Mouse (Mus musculus): Measurements from ENCODE around the gene Slc11a2. TPM values are rescaled to one million over a fixed set of nuclear protein-coding genes. Genes with fewer than 3 reads are reported as not detected.

Slc11a2 gene
- 37.1 and 40.0 TPM in 2 replicates for polyA plus RNA-seq (2015; fragmentation: Nextera tagmentation; extraction: Ambion mirVana)

DNA sequence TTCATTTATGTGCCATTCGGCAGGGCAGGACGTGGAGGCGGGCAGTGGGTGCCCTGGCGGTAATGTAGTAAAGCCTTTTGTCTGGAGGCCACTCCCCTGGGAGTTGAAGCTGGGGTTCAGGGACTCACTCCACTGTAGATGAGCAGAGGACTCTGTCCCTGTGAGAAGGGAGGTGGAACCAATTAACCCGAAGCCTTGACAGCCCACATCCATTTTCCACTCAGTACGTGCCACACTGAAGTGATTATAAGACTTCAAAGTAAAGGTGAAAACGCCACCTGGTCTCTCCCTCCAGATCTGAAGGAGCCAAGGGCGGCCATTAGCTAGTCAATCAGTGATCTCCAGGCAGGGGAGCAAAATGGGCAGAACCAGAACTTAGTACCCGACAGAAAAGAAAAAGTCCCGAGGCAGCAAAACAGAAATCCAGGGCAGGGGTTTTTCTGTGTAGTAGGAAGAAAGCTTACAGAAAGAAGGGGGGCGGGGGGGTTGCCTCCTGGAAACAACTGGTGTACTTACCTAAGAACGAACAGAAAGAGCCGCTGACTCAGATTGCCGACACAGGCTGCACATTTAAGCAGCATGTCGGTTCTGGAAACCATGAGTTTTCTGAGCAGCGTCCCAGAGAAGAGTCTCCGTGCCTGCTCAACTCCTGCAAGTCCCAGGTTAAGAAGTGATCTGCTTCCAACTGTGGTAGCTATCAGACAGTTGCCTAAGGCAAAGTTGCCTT is at the start of gene Slc11a2:
Gene Slc11a2, minus strand, starts transcription at position 677 of the 727 bp plus-strand sequence.
- H3K27me3 ChIP-seq (ENCODE audit: control insufficient read depth, insufficient read depth, low read depth, low read length), result peaks cover 16% of the 10 kb centered on the region
- no peak within 1 kb of the TSS for H3K27ac ChIP-seq (ENCODE audit: low read length)
- H3K4me2 ChIP-seq (ENCODE audit: low read depth, low read length), result peak within 1 kb of the TSS; percentile 99
- ATAC-seq (ENCODE audit: low read depth), result no peak
- no peaks in the 10 kb centered on the region for H3K36me3 ChIP-seq (ENCODE audit: control insufficient read depth, insufficient read depth)
- peak within 1 kb of the TSS; percentile 84 for H3K4me3 ChIP-seq (ENCODE audit: low read depth, low read length)
- H3K9ac ChIP-seq (ENCODE audit: low read depth, low read length), result peak within 1 kb of the TSS; percentile 69
- no peaks in the 10 kb centered on the region for H3K9me3 ChIP-seq (replicated peaks; ENCODE audit: control insufficient read depth, low read length)
- H3K4me1 ChIP-seq (ENCODE audit: control insufficient read depth, low read depth, low read length), result peaks cover 34% of the 10 kb centered on the region
- WGBS (ENCODE audit: insufficient replicate concordance), result 25% methylated on average over 17 of the region's 17 CpGs

DNA sequence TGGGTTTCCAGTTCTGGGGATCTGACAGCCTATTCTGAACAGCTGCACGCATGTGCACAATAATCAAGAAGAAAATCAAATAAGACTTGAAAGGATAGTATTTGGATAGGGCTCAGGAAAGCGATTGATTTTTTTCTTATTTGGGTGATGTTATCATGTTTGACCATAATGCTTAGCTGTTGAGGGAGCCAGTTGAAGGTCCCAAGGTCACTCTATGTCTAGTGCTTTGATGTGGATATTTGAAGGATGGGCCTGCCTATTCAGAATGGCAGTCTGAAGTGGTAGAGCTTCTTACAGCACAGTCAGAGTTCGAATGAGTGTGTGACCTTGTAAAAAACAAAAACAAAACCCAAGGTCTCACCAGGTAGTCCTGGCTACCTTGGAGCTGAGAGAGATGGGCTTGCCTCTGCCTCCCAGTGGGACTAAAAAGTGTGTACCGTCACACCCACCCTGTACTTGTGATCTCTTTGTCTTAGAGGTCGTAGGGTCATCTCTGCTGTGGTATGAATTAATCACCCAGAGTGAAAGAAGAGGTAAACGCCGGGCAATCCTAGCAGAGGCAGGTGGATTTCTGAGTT is 49.1 kb upstream of the Slc11a2 start:
- H3K9ac ChIP-seq (ENCODE audit: low read depth, low read length), result no peak overlapping the region
- H3K27me3 ChIP-seq (ENCODE audit: control insufficient read depth, insufficient read depth, low read depth, low read length), result no peaks in the 10 kb centered on the region
- no peak overlapping the region for H3K4me2 ChIP-seq (ENCODE audit: low read depth, low read length)
- peaks cover 10% of the 10 kb centered on the region; the same call in 1 of the 2 replicates for H3K36me3 ChIP-seq (ENCODE audit: control insufficient read depth, insufficient read depth)
- H3K9me3 ChIP-seq (replicated peaks; ENCODE audit: control insufficient read depth, low read length), result no peaks in the 10 kb centered on the region
- ATAC-seq (ENCODE audit: low read depth), result peak; percentile 25; the same call in 1 of the 2 replicates
- H3K27ac ChIP-seq (ENCODE audit: low read length), result no peak overlapping the region
- H3K4me3 ChIP-seq (ENCODE audit: low read depth, low read length), result no peak overlapping the region
- WGBS (ENCODE audit: insufficient replicate concordance), result 61% methylated on average over 7 of the region's 7 CpGs
- H3K4me1 ChIP-seq (ENCODE audit: control insufficient read depth, low read depth, low read length), result peaks cover 13% of the 10 kb centered on the region

DNA sequence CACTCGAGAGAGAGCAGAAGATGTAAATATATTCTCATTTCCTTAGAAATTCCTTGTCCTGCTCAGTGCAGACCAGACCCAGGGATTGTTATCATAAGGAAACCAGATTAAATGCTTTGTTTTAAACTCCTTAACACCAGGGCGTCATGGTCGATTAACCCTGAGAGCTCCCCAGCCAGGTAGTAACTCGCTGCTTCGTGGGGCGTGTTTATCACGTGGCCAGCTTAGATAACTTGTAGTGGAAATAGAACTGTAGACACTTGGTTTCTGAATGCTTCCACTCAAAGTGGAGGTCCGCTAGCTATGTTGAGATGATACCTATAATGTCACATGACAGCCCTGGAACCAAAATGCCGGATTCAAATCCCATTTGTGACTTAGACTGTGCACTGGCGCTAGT is 45.2 kb upstream of the Slc11a2 start:
- H3K9ac ChIP-seq (ENCODE audit: low read depth, low read length), result no peak overlapping the region
- H3K9me3 ChIP-seq (replicated peaks; ENCODE audit: control insufficient read depth, low read length), result no peaks in the 10 kb centered on the region
- no peaks in the 10 kb centered on the region for H3K27me3 ChIP-seq (ENCODE audit: control insufficient read depth, insufficient read depth, low read depth, low read length)
- H3K4me3 ChIP-seq (ENCODE audit: low read depth, low read length), result peak overlapping the region; percentile 88; the same call in 1 of the 2 replicates
- ATAC-seq (ENCODE audit: low read depth), result no peak
- peak overlapping the region; percentile 92 for H3K4me2 ChIP-seq (ENCODE audit: low read depth, low read length)
- no peak overlapping the region for H3K27ac ChIP-seq (ENCODE audit: low read length)
- peaks cover 22% of the 10 kb centered on the region for H3K4me1 ChIP-seq (ENCODE audit: control insufficient read depth, low read depth, low read length)
- 38% methylated on average over 10 of the region's 10 CpGs for WGBS (ENCODE audit: insufficient replicate concordance)
- H3K36me3 ChIP-seq (ENCODE audit: control insufficient read depth, insufficient read depth), result peaks cover 7% of the 10 kb centered on the region; the same call in 1 of the 2 replicates

DNA sequence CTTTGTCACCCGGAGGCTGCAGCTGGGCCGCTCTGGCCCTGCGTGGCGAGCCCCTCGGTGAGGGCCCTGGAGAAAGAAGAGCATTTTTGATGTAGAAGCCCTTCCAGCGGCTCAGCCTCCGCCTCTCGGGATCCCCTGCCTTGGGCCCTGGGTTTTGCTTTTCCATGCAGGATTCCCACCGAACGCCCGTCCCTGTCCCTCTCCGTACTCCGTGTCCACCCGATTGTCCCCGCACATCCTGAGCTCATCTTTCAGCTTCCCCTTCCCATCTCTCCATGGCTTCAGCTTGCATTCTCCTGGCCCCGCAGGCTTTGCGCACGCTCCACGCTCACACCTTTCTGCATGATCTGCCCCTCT is 44.3 kb upstream of the Slc11a2 start:
- H3K27me3 ChIP-seq (ENCODE audit: control insufficient read depth, insufficient read depth, low read depth, low read length), result no peaks in the 10 kb centered on the region
- peak overlapping the region; percentile 87 for H3K9ac ChIP-seq (ENCODE audit: low read depth, low read length)
- H3K9me3 ChIP-seq (replicated peaks; ENCODE audit: control insufficient read depth, low read length), result no peaks in the 10 kb centered on the region
- peaks cover 7% of the 10 kb centered on the region; the same call in 1 of the 2 replicates for H3K36me3 ChIP-seq (ENCODE audit: control insufficient read depth, insufficient read depth)
- peaks cover 22% of the 10 kb centered on the region for H3K4me1 ChIP-seq (ENCODE audit: control insufficient read depth, low read depth, low read length)
- H3K4me3 ChIP-seq (ENCODE audit: low read depth, low read length), result peak overlapping the region; percentile 88
- H3K27ac ChIP-seq (ENCODE audit: low read length), result peak overlapping the region; percentile 87
- H3K4me2 ChIP-seq (ENCODE audit: low read depth, low read length), result peak overlapping the region; percentile 92
- no peak for ATAC-seq (ENCODE audit: low read depth)
- 1% methylated on average over 19 of the region's 19 CpGs for WGBS (ENCODE audit: insufficient replicate concordance)

DNA sequence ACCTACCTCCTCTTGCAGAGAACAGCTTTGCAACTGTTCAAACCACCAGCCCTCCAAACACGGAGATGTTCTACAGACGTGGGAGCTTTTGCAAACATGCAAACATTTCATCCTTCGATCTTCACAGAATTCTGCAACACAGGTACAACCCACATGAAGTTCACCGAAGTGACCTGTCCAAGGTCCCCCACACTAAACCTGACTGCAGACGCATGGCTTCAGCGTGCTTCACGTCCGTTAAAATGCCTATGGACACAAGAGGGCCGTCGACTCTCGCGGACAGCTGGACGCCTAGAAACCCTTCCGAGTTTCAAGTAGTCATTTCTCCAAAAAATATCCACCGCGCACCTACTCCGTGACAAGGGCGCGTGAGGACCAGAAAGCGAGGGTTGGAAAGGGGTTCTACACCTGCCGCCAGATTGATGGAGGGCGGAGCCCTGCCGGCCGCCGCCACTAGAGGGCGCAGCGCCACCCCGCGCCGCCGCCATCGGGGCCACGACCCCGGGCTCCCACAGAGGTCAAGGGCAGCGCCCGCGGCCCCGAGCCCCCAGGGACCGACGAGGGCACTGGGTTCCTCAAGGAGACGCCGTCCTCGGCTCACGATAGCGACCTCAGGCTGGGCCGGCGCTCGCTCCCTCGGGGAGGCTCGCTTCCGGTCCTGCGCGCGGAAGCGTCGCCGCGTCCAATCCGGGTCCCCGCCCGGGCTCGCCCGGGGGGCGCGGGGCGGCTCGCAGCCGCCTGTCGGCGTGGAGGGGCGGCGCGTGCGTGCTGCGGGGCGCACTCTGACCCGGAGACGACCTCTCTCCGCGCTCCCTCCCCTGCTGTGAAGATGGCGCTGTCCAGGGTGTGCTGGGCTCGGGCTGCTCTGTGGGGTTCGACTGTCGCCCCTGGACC is 43.7 kb upstream of the Slc11a2 start, which contains the start of gene Letmd1:
Gene Letmd1, plus strand, starts transcription at position 729 of the 894 bp plus-strand sequence.
- Histone ChIP-seq H3K9ac (ENCODE audit: low read depth, low read length) (peak within 1 kb of the TSS; percentile 87), H3K36me3 (ENCODE audit: control insufficient read depth, insufficient read depth) (peaks cover 7% of the 10 kb centered on the region; the same call in 1 of the 2 replicates), H3K4me1 (ENCODE audit: control insufficient read depth, low read depth, low read length) (peaks cover 22% of the 10 kb centered on the region), H3K4me3 (ENCODE audit: low read depth, low read length) (peak within 1 kb of the TSS; percentile 88), H3K27me3 (ENCODE audit: control insufficient read depth, insufficient read depth, low read depth, low read length) (no peaks in the 10 kb centered on the region), H3K27ac (ENCODE audit: low read length) (peak within 1 kb of the TSS; percentile 87), H3K4me2 (ENCODE audit: low read depth, low read length) (peak within 1 kb of the TSS; percentile 92), H3K9me3 (replicated peaks; ENCODE audit: control insufficient read depth, low read length) (no peaks in the 10 kb centered on the region)
- WGBS (ENCODE audit: insufficient replicate concordance), result 2% methylated on average over 79 of the region's 84 CpGs
- ATAC-seq (ENCODE audit: low read depth), result peak; percentile 86

DNA sequence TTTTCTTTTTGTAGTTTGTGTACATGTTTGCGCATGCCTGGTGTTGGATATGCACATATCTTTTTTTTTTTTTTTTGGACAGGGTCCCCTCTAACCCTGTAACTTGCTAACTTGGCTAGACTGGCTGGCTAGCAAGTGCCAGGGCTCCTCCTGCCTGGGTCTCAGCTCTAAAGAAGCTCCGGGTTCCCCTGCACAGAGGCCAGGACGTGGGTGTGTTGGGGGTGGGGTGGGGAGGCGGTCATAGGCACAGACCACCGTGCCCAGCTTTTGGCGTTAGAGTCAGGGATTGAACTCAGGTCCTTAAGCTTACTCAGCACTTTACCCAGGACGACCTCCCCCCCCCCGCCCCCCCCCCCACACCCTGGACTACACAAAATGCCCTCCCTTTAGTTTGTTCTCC is 42.9 kb upstream of the Slc11a2 start:
- ATAC-seq (ENCODE audit: low read depth), result no peak
- Histone ChIP-seq H3K4me2 (ENCODE audit: low read depth, low read length) (peak overlapping the region; percentile 92; the same call in 1 of the 2 replicates), H3K4me1 (ENCODE audit: control insufficient read depth, low read depth, low read length) (peaks cover 22% of the 10 kb centered on the region), H3K36me3 (ENCODE audit: control insufficient read depth, insufficient read depth) (peaks cover 7% of the 10 kb centered on the region; the same call in 1 of the 2 replicates), H3K9me3 (replicated peaks; ENCODE audit: control insufficient read depth, low read length) (no peaks in the 10 kb centered on the region), H3K27me3 (ENCODE audit: control insufficient read depth, insufficient read depth, low read depth, low read length) (no peaks in the 10 kb centered on the region), H3K27ac (ENCODE audit: low read length) (no peak overlapping the region; the same call in 1 of the 2 replicates), H3K9ac (ENCODE audit: low read depth, low read length) (no peak overlapping the region), H3K4me3 (ENCODE audit: low read depth, low read length) (peak overlapping the region; percentile 88)
- 30% methylated on average over 7 of the region's 8 CpGs for WGBS (ENCODE audit: insufficient replicate concordance)

DNA sequence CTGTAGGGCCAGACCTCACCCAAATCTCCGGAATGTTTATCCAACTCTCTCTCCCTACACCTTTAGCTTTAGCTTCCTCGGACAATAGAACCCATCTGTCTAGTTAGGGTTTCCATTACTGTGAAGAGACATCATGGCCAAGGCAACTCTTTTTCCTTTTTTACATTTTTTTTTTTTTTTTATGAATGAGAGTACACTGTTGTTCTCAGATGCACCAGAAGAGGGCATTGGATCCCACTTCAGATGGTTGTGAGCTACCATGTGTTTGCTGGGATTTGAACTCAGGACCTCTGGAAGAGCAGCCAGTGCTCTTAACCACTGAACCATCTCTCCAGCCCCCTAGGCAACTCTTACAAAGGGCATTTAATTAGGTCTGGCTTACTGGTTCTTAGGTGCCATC is 40.6 kb upstream of the Slc11a2 start:
- Histone ChIP-seq H3K4me2 (ENCODE audit: low read depth, low read length) (no peak overlapping the region), H3K9me3 (replicated peaks; ENCODE audit: control insufficient read depth, low read length) (no peaks in the 10 kb centered on the region), H3K4me1 (ENCODE audit: control insufficient read depth, low read depth, low read length) (peaks cover 33% of the 10 kb centered on the region), H3K27me3 (ENCODE audit: control insufficient read depth, insufficient read depth, low read depth, low read length) (no peaks in the 10 kb centered on the region), H3K4me3 (ENCODE audit: low read depth, low read length) (no peak overlapping the region), H3K36me3 (ENCODE audit: control insufficient read depth, insufficient read depth) (no peaks in the 10 kb centered on the region), H3K27ac (ENCODE audit: low read length) (no peak overlapping the region), H3K9ac (ENCODE audit: low read depth, low read length) (no peak overlapping the region)
- 50% methylated on average over 2 of the region's 2 CpGs for WGBS (ENCODE audit: insufficient replicate concordance)
- ATAC-seq (ENCODE audit: low read depth), result no peak

DNA sequence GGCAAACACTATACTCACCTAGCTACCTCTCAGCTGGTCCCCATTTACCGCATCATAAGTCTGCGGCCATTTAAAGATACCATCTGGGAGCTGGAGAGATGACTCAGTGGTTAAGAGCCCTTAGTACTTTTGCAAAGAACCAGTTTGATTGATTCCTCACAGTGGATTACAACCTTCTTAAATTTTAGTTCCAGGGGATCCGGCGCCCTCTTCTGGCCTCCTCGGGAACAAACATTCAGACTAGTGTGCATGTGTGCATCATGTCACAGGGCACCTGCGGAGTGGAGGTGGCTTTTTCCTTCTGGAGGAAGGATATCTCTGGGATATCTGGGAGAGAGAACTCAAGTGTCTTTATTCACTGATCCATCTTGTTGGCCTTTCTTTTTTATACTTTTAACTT is 38.8 kb upstream of the Slc11a2 start:
- no peaks in the 10 kb centered on the region for H3K27me3 ChIP-seq (ENCODE audit: control insufficient read depth, insufficient read depth, low read depth, low read length)
- ATAC-seq (ENCODE audit: low read depth), result no peak
- no peak overlapping the region for H3K9ac ChIP-seq (ENCODE audit: low read depth, low read length)
- no peaks in the 10 kb centered on the region for H3K36me3 ChIP-seq (ENCODE audit: control insufficient read depth, insufficient read depth)
- H3K27ac ChIP-seq (ENCODE audit: low read length), result no peak overlapping the region
- 18% methylated on average over 6 of the region's 6 CpGs for WGBS (ENCODE audit: insufficient replicate concordance)
- no peak overlapping the region for H3K4me2 ChIP-seq (ENCODE audit: low read depth, low read length)
- H3K4me3 ChIP-seq (ENCODE audit: low read depth, low read length), result no peak overlapping the region
- no peaks in the 10 kb centered on the region for H3K9me3 ChIP-seq (replicated peaks; ENCODE audit: control insufficient read depth, low read length)
- H3K4me1 ChIP-seq (ENCODE audit: control insufficient read depth, low read depth, low read length), result peaks cover 21% of the 10 kb centered on the region

Measured in liver, embryonic 16.5 days (tissue).